Mouse (Mus musculus): Measurements from ENCODE around the gene Fignl1. TPM values are rescaled to one million over a fixed set of nuclear protein-coding genes. Genes with fewer than 3 reads are reported as not detected.

Fignl1 gene
- total RNA-seq (2021): 1 to 10 TPM; 5.6 to 6.7 TPM

- DNase-seq: peak; percentile 98
- intact Hi-C loops (cut with DNase I): loop anchor here (2.0 kb wide), 1 partner anchor 482 kb away; no protein-coding TSS in a partner anchor
Observed at GRCm38 (mm10) chr11:11808820-11809403, at the start of gene Fignl1. Gene Fignl1 (minus strand): TSS chr11:11808962.

- DNase-seq: no peak
- intact Hi-C loops (cut with DNase I): no loop called here
Observed at GRCm38 (mm10) chr11:11856959-11857358, 48.2 kb upstream of the Fignl1 start.

GRCm38 (mm10) chr11:11855685-11856131 is 46.9 kb upstream of the Fignl1 start:
- intact Hi-C loops (cut with DNase I): no loop called here
- DNase-seq: no peak

- DNase-seq: no peak
- intact Hi-C loops (cut with DNase I): no loop called here
Observed at GRCm38 (mm10) chr11:11855061-11855672, 46.4 kb upstream of the Fignl1 start.

GRCm38 (mm10) chr11:11853731-11854461 is 45.1 kb upstream of the Fignl1 start:
- no peak for DNase-seq
- intact Hi-C loops (cut with DNase I): no loop called here

GRCm38 (mm10) chr11:11851957-11852505 is 43.3 kb upstream of the Fignl1 start:
- DNase-seq: no peak
- intact Hi-C loops (cut with DNase I): no loop called here

- no peak for DNase-seq
Observed at GRCm38 (mm10) chr11:11850476-11851267, 41.9 kb upstream of the Fignl1 start.

GRCm38 (mm10) chr11:11849513-11850311 is 41.0 kb upstream of the Fignl1 start:
- DNase-seq: no peak
- intact Hi-C loops (cut with DNase I): no loop called here

More at GRCm38 (mm10) chr11:11850476-11851267, 41.9 kb upstream of the Fignl1 start:
- intact Hi-C loops (cut with DNase I): no loop called here

GRCm38 (mm10) chr11:11848467-11848866 is 39.7 kb upstream of the Fignl1 start:
- DNase-seq: no peak
- intact Hi-C loops (cut with DNase I): no loop called here

GRCm38 (mm10) chr11:11845044-11845443 is 36.3 kb upstream of the Fignl1 start:
- DNase-seq: peak; percentile 50
- intact Hi-C loops (cut with DNase I): loop anchor here (2.0 kb wide), 2 partner anchors 32 to 128 kb away; no protein-coding TSS in a partner anchor

GRCm38 (mm10) chr11:11844367-11844971 is 35.7 kb upstream of the Fignl1 start:
- intact Hi-C loops (cut with DNase I): loop anchor here (2.0 kb wide), 2 partner anchors 32 to 128 kb away; no protein-coding TSS in a partner anchor

GRCm38 (mm10) chr11:11841590-11841989 is 32.8 kb upstream of the Fignl1 start:
- intact Hi-C loops (cut with DNase I): no loop called here
- DNase-seq: no peak

More at GRCm38 (mm10) chr11:11844367-11844971, 35.7 kb upstream of the Fignl1 start:
- peak; percentile 84 to 92 for DNase-seq

GRCm38 (mm10) chr11:11840746-11841145 is 32.0 kb upstream of the Fignl1 start:
- intact Hi-C loops (cut with DNase I): no loop called here
- no peak for DNase-seq

- intact Hi-C loops (cut with DNase I): no loop called here
- DNase-seq: no peak
Observed at GRCm38 (mm10) chr11:11839874-11840273, 31.1 kb upstream of the Fignl1 start.

GRCm38 (mm10) chr11:11837384-11837783 is 28.6 kb upstream of the Fignl1 start:
- no peak for DNase-seq
- intact Hi-C loops (cut with DNase I): no loop called here

GRCm38 (mm10) chr11:11836713-11837370 is 28.1 kb upstream of the Fignl1 start:
- intact Hi-C loops (cut with DNase I): no loop called here
- peak in 1 of 2 experiments; percentile 58 for DNase-seq

GRCm38 (mm10) chr11:11836262-11836661 is 27.5 kb upstream of the Fignl1 start:
- intact Hi-C loops (cut with DNase I): no loop called here
- peak in 1 of 2 experiments; percentile 46 for DNase-seq

- intact Hi-C loops (cut with DNase I): no loop called here
- no peak for DNase-seq
Observed at GRCm38 (mm10) chr11:11835791-11836190, 27.0 kb upstream of the Fignl1 start.

GRCm38 (mm10) chr11:11835361-11835760 is 26.6 kb upstream of the Fignl1 start:
- DNase-seq: no peak
- intact Hi-C loops (cut with DNase I): no loop called here
